Mouse (Mus musculus) hindbrain, embryonic 11.5 days (tissue): ENCODE results near the gene Kcng4. TPM values are rescaled to one million over a fixed set of nuclear protein-coding genes. Genes with fewer than 3 reads are reported as not detected.

Experiments
- ATAC-seq: fragments of 200-750 bp; cut with Nextera tagmentation; 2 replicates; pipeline ENCODE4 v1.8.0; 2017; ENCODE audit warnings: mild to moderate bottlenecking, moderate TSS enrichment, moderate library complexity; ENCODE audit not compliant: low FRiP score
- DNase-seq: peaks from one replicate; pipeline ENCODE4 v3.0.0-alpha.2; 2015; ENCODE audit warnings: low spot score
- H3K27ac ChIP-seq: fragments of 300-500 bp; sonication (generic); 2 replicates; pipeline ENCODE4 v1.5.1; 2014; ENCODE audit warnings: mild to moderate bottlenecking, low read depth, low read length
- H3K27me3 ChIP-seq: fragments of 300-500 bp; sonication (generic); 2 replicates; pipeline ENCODE4 v1.6.1; 2014; ENCODE audit warnings: mild to moderate bottlenecking, low read length, moderate library complexity, mixed read lengths; ENCODE audit not compliant: control insufficient read depth, insufficient read depth
- H3K36me3 ChIP-seq: fragments of 300-500 bp; sonication (generic); 2 replicates; pipeline ENCODE4 v1.6.1; 2014; ENCODE audit warnings: mild to moderate bottlenecking, low read length, moderate library complexity, mixed read lengths; ENCODE audit not compliant: control insufficient read depth, insufficient read depth
- H3K4me1 ChIP-seq: fragments of 300-500 bp; sonication (generic); replicated peaks from 2 replicates; pipeline ENCODE4 v1.6.1; 2014; ENCODE audit warnings: low read length, mixed read lengths; ENCODE audit not compliant: control insufficient read depth, insufficient read depth
- H3K4me2 ChIP-seq: fragments of 300-500 bp; sonication (generic); replicated peaks from 2 replicates; pipeline ENCODE4 v1.6.1; 2014; ENCODE audit warnings: mild to moderate bottlenecking, low read depth, low read length
- H3K4me3 ChIP-seq: fragments of 300-500 bp; sonication (generic); 2 replicates; pipeline ENCODE4 v1.5.1; 2014; ENCODE audit warnings: low read depth, low read length
- H3K9ac ChIP-seq: fragments of 300-500 bp; sonication (generic); 2 replicates; pipeline ENCODE4 v1.6.1; 2014; ENCODE audit warnings: low read depth, low read length
- H3K9me3 ChIP-seq: fragments of 300-500 bp; sonication (generic); 2 replicates; pipeline ENCODE4 v1.6.1; 2016; ENCODE audit warnings: low read length; ENCODE audit not compliant: control insufficient read depth
- WGBS: fragments of 180-500 bp; shearing (Covaris S2); extraction: QIAGEN DNeasy Blood & Tissue Kit; methylation state at CpG from one replicate; pipeline ENCODE4 v1.1.7; 2014; 5-methylcytosine and 5-hydroxymethylcytosine counted together
- polyA plus RNA-seq: library from polyadenylated mRNA; unstranded; fragments of >200 nt; fragmentation: Nextera tagmentation; extraction: Ambion mirVana; gene quantifications from 2 replicates; pipeline ENCODE4 v1.2.1, GENCODE M21; 2014

Kcng4 gene
- polyA plus RNA-seq, 1 experiment from 2014 or later, result not detected

DNA sequence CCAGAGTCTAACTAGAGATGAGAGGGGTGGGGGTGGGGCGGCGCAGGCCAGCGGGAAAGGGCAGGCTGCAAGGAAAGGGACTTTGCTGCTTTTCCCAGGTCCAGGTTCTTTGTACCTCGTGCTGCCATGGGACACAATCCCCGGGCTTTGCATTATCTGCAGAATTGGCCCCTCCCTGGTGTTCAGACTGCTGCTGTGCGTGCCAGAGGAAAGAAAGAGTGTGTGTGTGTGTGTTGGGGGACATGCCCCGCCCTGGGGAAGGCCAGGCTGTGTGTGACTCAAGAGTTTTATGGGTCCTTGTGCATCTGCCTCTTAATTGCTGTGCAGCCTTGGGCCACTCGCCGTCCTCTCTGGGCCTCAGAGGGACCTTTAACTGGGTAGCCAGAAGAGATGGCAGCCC, 33.0 kb upstream of the Kcng4 start:
- 62% methylated on average over 9 of the region's 9 CpGs for WGBS
- no peaks in the 10 kb centered on the region; the same call in 1 of the 2 replicates for H3K27me3 ChIP-seq
- H3K27ac ChIP-seq, result no peak overlapping the region
- no peak overlapping the region for H3K4me2 ChIP-seq
- no peaks in the 10 kb centered on the region for H3K4me1 ChIP-seq
- H3K4me3 ChIP-seq, result no peak overlapping the region
- no peak overlapping the region for H3K9ac ChIP-seq
- no peaks in the 10 kb centered on the region for H3K36me3 ChIP-seq
- ATAC-seq (no peak), DNase-seq (no peak)
- no peaks in the 10 kb centered on the region for H3K9me3 ChIP-seq

DNA sequence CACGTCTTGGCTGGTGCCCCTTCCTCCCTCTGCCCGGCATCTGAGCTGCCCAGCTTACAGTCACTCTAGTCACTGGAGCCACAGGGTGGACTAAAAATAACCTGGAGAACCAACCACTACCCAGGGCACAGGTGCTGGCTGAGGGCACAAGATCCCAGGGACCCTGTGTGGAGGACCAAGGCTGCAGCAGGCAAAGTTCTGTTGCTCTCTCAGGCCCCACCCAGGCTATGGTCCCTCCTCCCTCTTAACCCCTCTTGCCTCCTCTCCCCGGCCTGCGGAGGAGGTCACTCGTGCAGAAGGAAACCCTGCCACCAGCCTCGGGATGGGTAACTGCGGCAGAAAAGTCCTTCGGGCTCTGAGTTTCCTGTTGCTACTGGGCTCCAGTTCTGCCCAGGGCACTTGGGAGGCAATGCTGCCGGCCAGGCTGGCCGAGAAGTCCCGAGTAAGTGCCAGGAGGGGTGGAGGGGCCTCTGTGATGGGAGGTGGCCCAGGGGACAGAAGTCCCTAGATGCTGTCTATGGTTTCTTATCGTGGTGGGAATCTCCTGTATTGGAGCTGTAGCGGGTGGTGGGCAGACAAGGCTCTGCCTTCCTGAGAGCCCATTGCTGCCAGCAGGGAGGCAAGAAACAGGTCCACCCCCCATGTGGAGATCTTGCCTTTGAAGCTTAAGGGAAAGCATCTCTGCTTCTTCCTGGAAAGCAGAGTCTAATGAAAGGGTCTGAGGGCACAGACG, 30.9 kb upstream of the Kcng4 start, which contains the start of gene Wfdc1:
TSS of gene Wfdc1 (plus strand) at position 147 of the 733 bp plus-strand sequence.
- no peaks in the 10 kb centered on the region for H3K4me1 ChIP-seq
- no peak for ATAC-seq
- no peaks in the 10 kb centered on the region; the same call in 1 of the 2 replicates for H3K27me3 ChIP-seq
- no peaks in the 10 kb centered on the region for H3K9me3 ChIP-seq
- no peak within 1 kb of the TSS for H3K4me2 ChIP-seq
- no peak within 1 kb of the TSS for H3K4me3 ChIP-seq
- H3K36me3 ChIP-seq, result no peaks in the 10 kb centered on the region
- H3K9ac ChIP-seq, result no peak within 1 kb of the TSS
- WGBS, result 22% methylated on average over 11 of the region's 14 CpGs
- H3K27ac ChIP-seq, result no peak within 1 kb of the TSS
- no peak for DNase-seq

GRCm38 (mm10) chr8:119665270-119665669, 29.8 kb upstream of the Kcng4 start:
- Histone ChIP-seq H3K4me1 (peaks cover 4% of the 10 kb centered on the region; the same call in 1 of the 2 replicates), H3K36me3 (no peaks in the 10 kb centered on the region), H3K27me3 (no peaks in the 10 kb centered on the region; the same call in 1 of the 2 replicates), H3K9ac (no peak overlapping the region), H3K4me3 (no peak overlapping the region), H3K27ac (no peak overlapping the region), H3K9me3 (no peaks in the 10 kb centered on the region), H3K4me2 (no peak overlapping the region)
- no peak for ATAC-seq
- no peak for DNase-seq
- 71% methylated on average over 6 of the region's 6 CpGs for WGBS

DNA sequence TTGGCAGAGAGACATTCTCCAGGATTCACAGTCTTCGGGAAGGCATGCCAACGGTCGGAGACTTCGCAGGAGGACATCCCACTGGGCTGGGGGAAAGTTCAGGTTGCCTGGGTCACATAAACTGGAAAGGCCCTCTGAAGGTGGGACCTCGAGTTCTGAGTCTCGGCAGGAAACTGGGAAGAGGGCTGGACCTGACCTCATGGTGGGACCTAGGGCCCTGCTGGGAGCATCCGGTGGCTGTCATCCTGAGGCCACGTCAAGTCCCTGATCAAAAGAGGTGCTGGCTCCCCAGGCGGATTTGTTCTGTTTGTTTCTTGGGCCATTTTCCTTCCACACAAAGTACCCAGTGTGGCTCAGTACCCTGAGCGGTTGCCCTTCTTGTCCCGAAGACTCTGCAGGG, 28.0 kb upstream of the Kcng4 start:
- WGBS, result 42% methylated on average over 11 of the region's 11 CpGs
- H3K4me1 ChIP-seq, result peaks cover 4% of the 10 kb centered on the region; the same call in 1 of the 2 replicates
- no peak overlapping the region for H3K4me3 ChIP-seq
- no peak overlapping the region for H3K4me2 ChIP-seq
- H3K27ac ChIP-seq, result no peak overlapping the region
- no peak overlapping the region for H3K9ac ChIP-seq
- no peaks in the 10 kb centered on the region for H3K9me3 ChIP-seq
- DNase-seq (no peak), ATAC-seq (no peak)
- no peaks in the 10 kb centered on the region; the same call in 1 of the 2 replicates for H3K27me3 ChIP-seq
- no peaks in the 10 kb centered on the region for H3K36me3 ChIP-seq

- 74% methylated on average over 6 of the region's 6 CpGs for WGBS
- no peak overlapping the region for H3K9ac ChIP-seq
- no peak for ATAC-seq
- no peaks in the 10 kb centered on the region for H3K9me3 ChIP-seq
- H3K27ac ChIP-seq, result no peak overlapping the region
- no peaks in the 10 kb centered on the region; the same call in 1 of the 2 replicates for H3K27me3 ChIP-seq
- H3K4me3 ChIP-seq, result no peak overlapping the region
- DNase-seq, result no peak
- H3K4me2 ChIP-seq, result no peak overlapping the region
- H3K4me1 ChIP-seq, result peaks cover 4% of the 10 kb centered on the region; the same call in 1 of the 2 replicates
- H3K36me3 ChIP-seq, result no peaks in the 10 kb centered on the region
These were observed 26.4 kb upstream of the Kcng4 start for GRCm38 (mm10) chr8:119661892-119662291.

DNA sequence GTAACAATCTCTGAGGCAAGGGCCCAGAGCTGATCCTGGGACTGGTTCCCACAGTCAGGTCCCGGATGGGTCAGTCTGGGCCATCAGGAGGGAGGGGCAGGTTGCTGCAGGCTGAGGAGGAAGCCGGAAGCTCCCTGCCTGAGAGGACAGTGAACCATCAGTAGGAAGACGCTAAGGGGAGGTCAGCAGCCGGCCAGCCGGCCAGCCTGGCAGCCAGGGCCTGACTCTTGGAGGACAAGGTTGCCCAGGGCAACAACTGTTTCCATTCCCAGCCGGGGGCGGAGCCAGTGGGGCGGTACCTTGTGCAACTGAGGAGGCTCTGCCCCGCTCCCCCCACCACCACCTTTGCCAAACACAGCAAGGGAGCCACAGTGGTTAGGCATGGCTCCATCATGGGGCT, 25.6 kb upstream of the Kcng4 start:
- H3K4me3 ChIP-seq, result no peak overlapping the region
- ATAC-seq, result peak; percentile 56
- H3K4me1 ChIP-seq, result peaks cover 4% of the 10 kb centered on the region; the same call in 1 of the 2 replicates

DNA sequence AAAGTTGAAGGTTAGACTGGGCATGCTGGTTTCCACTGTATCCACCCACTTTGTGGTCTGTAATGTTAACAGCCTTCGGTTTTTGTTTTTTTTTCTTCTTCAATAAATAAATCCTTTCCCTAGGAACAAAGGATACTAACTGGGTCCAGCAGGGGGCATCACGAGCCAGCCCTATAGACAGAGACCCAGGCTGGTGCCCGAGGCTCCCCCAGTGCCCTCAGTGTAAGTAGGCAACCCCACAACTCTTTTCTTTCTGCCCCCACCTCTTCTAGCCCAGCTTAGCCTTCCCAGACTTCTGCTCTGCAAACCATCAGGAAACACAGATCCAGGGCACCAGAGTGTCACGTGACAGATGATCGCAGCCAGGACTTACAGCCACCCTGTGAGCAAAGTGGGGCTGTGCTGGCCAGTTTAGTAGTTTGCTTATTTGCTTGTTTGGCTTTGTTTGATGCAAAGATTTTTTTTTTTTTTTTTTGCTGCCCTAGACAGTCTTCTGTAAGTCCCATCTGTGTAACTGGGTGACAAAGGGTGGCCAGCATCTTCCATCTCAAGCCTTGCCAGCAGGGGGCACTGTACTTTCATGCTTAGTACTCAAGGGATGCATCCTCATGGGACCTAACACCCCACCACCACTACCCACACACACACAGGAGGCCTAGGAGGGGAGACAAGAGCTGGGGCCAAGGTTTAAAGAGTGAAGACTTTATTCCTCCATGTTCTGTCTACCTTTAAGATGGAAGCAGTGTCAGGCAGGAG, 21.4 kb upstream of the Kcng4 start:
- no peaks in the 10 kb centered on the region for H3K36me3 ChIP-seq
- no peak overlapping the region for H3K9ac ChIP-seq
- DNase-seq, result no peak
- ATAC-seq, result no peak
- no peaks in the 10 kb centered on the region for H3K27me3 ChIP-seq
- H3K4me1 ChIP-seq, result peaks cover 4% of the 10 kb centered on the region; the same call in 1 of the 2 replicates
- 52% methylated on average over 5 of the region's 5 CpGs for whole genome bisulfite sequencing
- H3K4me2 ChIP-seq, result no peak overlapping the region
- H3K27ac ChIP-seq, result no peak overlapping the region
- H3K9me3 ChIP-seq, result no peaks in the 10 kb centered on the region
- no peak overlapping the region for H3K4me3 ChIP-seq

More for the DNA sequence above, 25.6 kb upstream of the Kcng4 start:
- H3K9ac ChIP-seq, result 0 out of 2 replicates have a peak overlapping the region, but pooled peaks have one; percentile 4
- H3K27ac ChIP-seq, result no peak overlapping the region
- peak; percentile 69 for DNase-seq
- no peaks in the 10 kb centered on the region for H3K9me3 ChIP-seq
- H3K36me3 ChIP-seq, result no peaks in the 10 kb centered on the region
- WGBS, result 2% methylated on average over 9 of the region's 9 CpGs
- no peaks in the 10 kb centered on the region; the same call in 1 of the 2 replicates for H3K27me3 ChIP-seq
- H3K4me2 ChIP-seq, result no peak overlapping the region

GRCm38 (mm10) chr8:119651324-119651723, 15.8 kb upstream of the Kcng4 start:
- Histone ChIP-seq H3K36me3 (no peaks in the 10 kb centered on the region), H3K9me3 (no peaks in the 10 kb centered on the region), H3K9ac (no peak overlapping the region), H3K4me3 (no peak overlapping the region), H3K4me2 (no peak overlapping the region), H3K27ac (no peak overlapping the region), H3K4me1 (no peaks in the 10 kb centered on the region), H3K27me3 (no peaks in the 10 kb centered on the region)
- WGBS, result 76% methylated on average over 2 of the region's 2 CpGs
- no peak for DNase-seq
- no peak for ATAC-seq
